Mouse (Mus musculus): Measurements from ENCODE around the gene Fcer2a. TPM values are rescaled to one million over a fixed set of nuclear protein-coding genes. Genes with fewer than 3 reads are reported as not detected.

Gene Fcer2a
- polyA plus RNA-seq, 1 experiment from 2014 or later = 0.05 TPM

GRCm38 (mm10) chr8:3705711-3706110 is 11.7 kb upstream of the Fcer2a start:
- 24% methylated on average over 4 of the region's 4 CpGs for WGBS (ENCODE audit: insufficient replicate concordance)
- 0 out of 2 replicates have a peak, but pooled peaks cover 2% of the 10 kb centered on the region for H3K4me1 ChIP-seq (replicated peaks)
- no peak for ATAC-seq (ENCODE audit: insufficient read depth)

GRCm38 (mm10) chr8:3701491-3701890 is 7.5 kb upstream of the Fcer2a start:
- H3K27ac ChIP-seq (replicated peaks) = no peak overlapping the region
- no peaks in the 10 kb centered on the region for H3K9me3 ChIP-seq (replicated peaks)
- H3K27me3 ChIP-seq = no peaks in the 10 kb centered on the region
- ATAC-seq (ENCODE audit: insufficient read depth) = no peak
- no peak overlapping the region for H3K4me2 ChIP-seq
- H3K4me1 ChIP-seq (replicated peaks) = no peaks in the 10 kb centered on the region
- no peak overlapping the region for H3K9ac ChIP-seq
- WGBS (ENCODE audit: insufficient replicate concordance) = 85% methylated on average over 1 of the region's 1 CpGs
- no peak overlapping the region for H3K4me3 ChIP-seq (replicated peaks)
- no peaks in the 10 kb centered on the region for H3K36me3 ChIP-seq (replicated peaks)

More at GRCm38 (mm10) chr8:3705711-3706110, 11.7 kb upstream of the Fcer2a start:
- Histone ChIP-seq H3K9ac (no peak overlapping the region), H3K4me2 (no peak overlapping the region), H3K36me3 (replicated peaks) (no peaks in the 10 kb centered on the region), H3K27ac (replicated peaks) (no peak overlapping the region), H3K9me3 (replicated peaks) (no peaks in the 10 kb centered on the region), H3K4me3 (replicated peaks) (no peak overlapping the region), H3K27me3 (no peaks in the 10 kb centered on the region)

- no peaks in the 10 kb centered on the region for H3K9me3 ChIP-seq (replicated peaks)
- no peaks in the 10 kb centered on the region for H3K4me1 ChIP-seq (replicated peaks)
- H3K9ac ChIP-seq = no peak overlapping the region
- no peak overlapping the region for H3K4me3 ChIP-seq (replicated peaks)
- no peaks in the 10 kb centered on the region for H3K27me3 ChIP-seq
- no peaks in the 10 kb centered on the region for H3K36me3 ChIP-seq (replicated peaks)
- 63% methylated on average over 3 of the region's 3 CpGs for WGBS (ENCODE audit: insufficient replicate concordance)
- H3K27ac ChIP-seq (replicated peaks) = no peak overlapping the region
- no peak overlapping the region for H3K4me2 ChIP-seq
- no peak for ATAC-seq (ENCODE audit: insufficient read depth)
Observed at GRCm38 (mm10) chr8:3690774-3691173, 3.2 kb downstream of the Fcer2a start.

- 48% methylated on average over 6 of the region's 6 CpGs for WGBS (ENCODE audit: insufficient replicate concordance)
- ATAC-seq (ENCODE audit: insufficient read depth) = no peak
Observed at GRCm38 (mm10) chr8:3687537-3687936, 6.4 kb downstream of the Fcer2a start.

GRCm38 (mm10) chr8:3685422-3685821 is 8.6 kb downstream of the Fcer2a start:
- H3K9ac ChIP-seq = no peak overlapping the region
- no peak overlapping the region for H3K4me2 ChIP-seq
- no peaks in the 10 kb centered on the region for H3K9me3 ChIP-seq (replicated peaks)
- no peaks in the 10 kb centered on the region for H3K27me3 ChIP-seq
- no peak overlapping the region for H3K4me3 ChIP-seq (replicated peaks)
- H3K4me1 ChIP-seq (replicated peaks) = no peaks in the 10 kb centered on the region
- H3K27ac ChIP-seq (replicated peaks) = no peak overlapping the region
- no peak for ATAC-seq (ENCODE audit: insufficient read depth)
- H3K36me3 ChIP-seq (replicated peaks) = peaks cover 3% of the 10 kb centered on the region; the same call in 1 of the 2 replicates
- 43% methylated on average over 5 of the region's 5 CpGs for WGBS (ENCODE audit: insufficient replicate concordance)

More at GRCm38 (mm10) chr8:3687537-3687936, 6.4 kb downstream of the Fcer2a start:
- Histone ChIP-seq H3K27ac (replicated peaks) (no peak overlapping the region), H3K4me3 (replicated peaks) (no peak overlapping the region), H3K9me3 (replicated peaks) (no peaks in the 10 kb centered on the region), H3K36me3 (replicated peaks) (no peaks in the 10 kb centered on the region), H3K4me2 (no peak overlapping the region), H3K9ac (no peak overlapping the region), H3K27me3 (no peaks in the 10 kb centered on the region), H3K4me1 (replicated peaks) (no peaks in the 10 kb centered on the region)

- Histone ChIP-seq H3K27ac (replicated peaks) (no peak overlapping the region), H3K4me2 (no peak overlapping the region), H3K4me1 (replicated peaks) (no peaks in the 10 kb centered on the region), H3K4me3 (replicated peaks) (no peak overlapping the region), H3K36me3 (replicated peaks) (peaks cover 12% of the 10 kb centered on the region), H3K27me3 (no peaks in the 10 kb centered on the region), H3K9me3 (replicated peaks) (no peaks in the 10 kb centered on the region), H3K9ac (no peak overlapping the region)
- no peak for ATAC-seq (ENCODE audit: insufficient read depth)
Observed at GRCm38 (mm10) chr8:3684530-3684929, 9.4 kb downstream of the Fcer2a start.

GRCm38 (mm10) chr8:3683408-3684176 is 10.4 kb downstream of the Fcer2a start:
- no peak for ATAC-seq (ENCODE audit: insufficient read depth)
- H3K4me3 ChIP-seq (replicated peaks) = no peak overlapping the region
- peaks cover 21% of the 10 kb centered on the region for H3K36me3 ChIP-seq (replicated peaks)
- H3K4me2 ChIP-seq = no peak overlapping the region
- H3K4me1 ChIP-seq (replicated peaks) = 0 out of 2 replicates have a peak, but pooled peaks cover 3% of the 10 kb centered on the region
- no peaks in the 10 kb centered on the region for H3K9me3 ChIP-seq (replicated peaks)
- H3K27ac ChIP-seq (replicated peaks) = no peak overlapping the region
- no peaks in the 10 kb centered on the region for H3K27me3 ChIP-seq
- 51% methylated on average over 6 of the region's 6 CpGs for WGBS (ENCODE audit: insufficient replicate concordance)
- no peak overlapping the region for H3K9ac ChIP-seq

GRCm38 (mm10) chr8:3682435-3682834 is 11.5 kb downstream of the Fcer2a start:
- Histone ChIP-seq H3K27me3 (no peaks in the 10 kb centered on the region), H3K27ac (replicated peaks) (no peak overlapping the region)
- ATAC-seq (ENCODE audit: insufficient read depth) = no peak

GRCm38 (mm10) chr8:3679656-3680055 is 14.3 kb downstream of the Fcer2a start:
- no peak overlapping the region for H3K27ac ChIP-seq (replicated peaks)
- H3K4me1 ChIP-seq (replicated peaks) = peaks cover 26% of the 10 kb centered on the region
- H3K9me3 ChIP-seq (replicated peaks) = no peaks in the 10 kb centered on the region
- H3K9ac ChIP-seq = no peak overlapping the region
- no peak overlapping the region for H3K4me3 ChIP-seq (replicated peaks)
- H3K36me3 ChIP-seq (replicated peaks) = peaks cover 21% of the 10 kb centered on the region
- no peaks in the 10 kb centered on the region for H3K27me3 ChIP-seq
- no peak overlapping the region for H3K4me2 ChIP-seq
- 73% methylated on average over 5 of the region's 5 CpGs for WGBS (ENCODE audit: insufficient replicate concordance)
- ATAC-seq (ENCODE audit: insufficient read depth) = no peak

More at GRCm38 (mm10) chr8:3682435-3682834, 11.5 kb downstream of the Fcer2a start:
- Histone ChIP-seq H3K9me3 (replicated peaks) (no peaks in the 10 kb centered on the region), H3K9ac (no peak overlapping the region), H3K4me2 (no peak overlapping the region), H3K36me3 (replicated peaks) (peaks cover 21% of the 10 kb centered on the region), H3K4me3 (replicated peaks) (no peak overlapping the region), H3K4me1 (replicated peaks) (peaks cover 14% of the 10 kb centered on the region)
- 59% methylated on average over 5 of the region's 5 CpGs for WGBS (ENCODE audit: insufficient replicate concordance)

GRCm38 (mm10) chr8:3679236-3679635 is 14.7 kb downstream of the Fcer2a start:
- 87% methylated on average over 23 of the region's 23 CpGs for WGBS (ENCODE audit: insufficient replicate concordance)
- no peak for ATAC-seq (ENCODE audit: insufficient read depth)
- no peak overlapping the region for H3K9ac ChIP-seq
- no peaks in the 10 kb centered on the region for H3K27me3 ChIP-seq
- no peaks in the 10 kb centered on the region for H3K9me3 ChIP-seq (replicated peaks)
- peaks cover 26% of the 10 kb centered on the region for H3K4me1 ChIP-seq (replicated peaks)
- H3K4me3 ChIP-seq (replicated peaks) = no peak overlapping the region
- no peak overlapping the region for H3K4me2 ChIP-seq
- peaks cover 21% of the 10 kb centered on the region for H3K36me3 ChIP-seq (replicated peaks)
- H3K27ac ChIP-seq (replicated peaks) = no peak overlapping the region

- peaks cover 26% of the 10 kb centered on the region for H3K4me1 ChIP-seq (replicated peaks)
- H3K27ac ChIP-seq (replicated peaks) = no peak overlapping the region
- no peak overlapping the region for H3K4me2 ChIP-seq
- peaks cover 21% of the 10 kb centered on the region for H3K36me3 ChIP-seq (replicated peaks)
- 87% methylated on average over 23 of the region's 23 CpGs for WGBS (ENCODE audit: insufficient replicate concordance)
- H3K4me3 ChIP-seq (replicated peaks) = no peak overlapping the region
- no peaks in the 10 kb centered on the region for H3K9me3 ChIP-seq (replicated peaks)
- ATAC-seq (ENCODE audit: insufficient read depth) = no peak
- H3K27me3 ChIP-seq = no peaks in the 10 kb centered on the region
- H3K9ac ChIP-seq = no peak overlapping the region
Observed at GRCm38 (mm10) chr8:3678831-3679230, 15.1 kb downstream of the Fcer2a start.

All from liver, embryonic 15.5 days (tissue).